Mouse (Mus musculus) monocyte, adult 59 days (primary cell): ENCODE results near the gene Dhx38. TPM values are rescaled to one million over a fixed set of nuclear protein-coding genes. Genes with fewer than 3 reads are reported as not detected.

Source experiments
- total RNA-seq, 2 experiments: library from RNA; stranded (reverse); gene quantifications; one replicate each; pipeline ENCODE4 v1.2.4; 2023

Dhx38 gene
- 10 to 100 TPM; 80.0 to 88.3 TPM for total RNA-seq

DNA sequence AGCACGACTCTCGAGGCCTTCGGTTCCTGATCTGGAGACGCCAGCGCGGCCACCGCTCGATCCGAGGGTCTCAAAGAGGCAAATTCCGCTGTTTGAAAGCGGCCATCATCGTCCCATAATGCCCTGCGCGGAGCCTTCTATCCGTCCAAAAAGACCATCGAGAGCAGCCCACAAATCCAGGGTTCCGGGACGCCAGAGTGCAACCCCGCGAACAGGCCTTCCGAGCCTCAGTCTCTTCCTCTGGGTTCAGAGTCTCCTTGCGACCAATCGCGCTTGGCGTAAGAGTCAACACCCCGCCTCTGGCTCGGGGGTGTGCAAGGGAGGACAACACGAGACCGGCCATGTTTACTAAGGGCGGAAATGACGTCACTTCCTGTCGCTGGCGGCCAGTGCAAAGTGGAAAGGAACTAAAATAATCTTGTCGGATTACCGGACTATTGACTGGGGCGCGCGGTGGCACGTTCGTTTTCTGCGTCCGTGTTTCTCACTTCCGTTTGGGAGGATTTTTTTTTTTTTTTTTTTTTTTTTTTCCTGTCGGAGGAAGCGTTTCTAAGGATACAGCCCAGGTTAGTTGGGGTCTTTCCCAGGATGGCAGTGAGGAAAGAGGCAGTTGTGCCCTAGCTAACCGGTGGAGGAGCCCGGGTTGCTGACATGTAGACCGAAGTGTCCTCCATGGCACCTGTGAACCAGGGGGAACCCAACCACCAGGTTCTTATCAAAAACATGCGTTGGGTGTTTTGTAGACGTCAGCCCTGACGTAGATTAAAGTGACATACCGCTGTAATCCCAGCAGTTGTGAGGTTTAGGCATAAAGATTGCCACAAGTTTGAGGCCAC is at the start of gene Dhx38, which contains the start of gene Txnl4b:
Dhx38 (minus strand) TSS at position 364 of the 836 bp plus-strand sequence.
Txnl4b (plus strand) TSS at position 395 of the 836 bp plus-strand sequence.

DNA sequence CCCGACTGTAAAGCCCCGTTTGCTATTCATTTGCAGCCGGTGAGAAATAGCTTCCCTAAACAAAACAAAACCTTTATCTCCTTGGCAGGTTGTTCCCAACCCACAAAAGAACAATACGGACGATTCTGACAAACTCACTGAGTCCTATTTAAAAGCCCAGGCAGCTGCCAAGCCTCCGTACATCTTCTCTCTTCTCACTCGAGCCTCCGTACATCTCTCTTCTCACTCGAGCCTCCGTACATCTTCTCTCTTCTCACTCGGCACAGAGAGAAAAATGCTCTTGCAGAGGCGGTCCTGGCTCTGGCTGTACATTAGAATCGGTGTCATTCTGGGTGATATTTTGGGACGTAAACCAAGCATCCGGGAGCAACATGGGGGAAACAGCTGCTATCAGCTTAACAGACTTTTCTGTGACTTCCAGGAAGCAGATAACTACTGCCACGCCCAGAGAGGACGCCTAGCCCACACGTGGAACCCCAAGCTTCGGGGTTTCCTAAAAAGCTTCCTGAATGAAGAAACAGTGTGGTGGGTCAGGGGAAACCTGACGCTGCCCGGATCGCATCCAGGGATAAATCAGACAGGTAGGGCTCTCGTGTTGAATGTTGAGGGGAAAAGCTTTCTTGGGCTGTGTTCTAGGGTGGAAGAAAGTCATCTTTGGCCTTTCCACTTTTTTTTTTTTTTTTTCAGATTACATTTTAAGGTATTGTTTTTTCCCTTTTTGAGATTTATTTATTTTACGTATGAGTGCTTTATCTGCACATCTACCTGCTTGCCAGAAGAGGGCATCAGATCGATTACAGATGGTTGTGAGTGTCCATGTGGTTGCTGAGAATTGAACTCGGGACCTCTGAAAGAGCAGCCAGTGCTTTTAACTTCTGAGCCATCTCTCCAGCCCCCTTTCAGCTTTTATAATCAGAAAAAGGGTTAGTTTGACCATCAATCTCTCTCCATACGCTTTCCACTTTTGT is 48.9 kb upstream of the Dhx38 start, which contains the start of gene Pkd1l3:
Pkd1l3 (plus strand) TSS at position 275 of the 968 bp plus-strand sequence.

DNA sequence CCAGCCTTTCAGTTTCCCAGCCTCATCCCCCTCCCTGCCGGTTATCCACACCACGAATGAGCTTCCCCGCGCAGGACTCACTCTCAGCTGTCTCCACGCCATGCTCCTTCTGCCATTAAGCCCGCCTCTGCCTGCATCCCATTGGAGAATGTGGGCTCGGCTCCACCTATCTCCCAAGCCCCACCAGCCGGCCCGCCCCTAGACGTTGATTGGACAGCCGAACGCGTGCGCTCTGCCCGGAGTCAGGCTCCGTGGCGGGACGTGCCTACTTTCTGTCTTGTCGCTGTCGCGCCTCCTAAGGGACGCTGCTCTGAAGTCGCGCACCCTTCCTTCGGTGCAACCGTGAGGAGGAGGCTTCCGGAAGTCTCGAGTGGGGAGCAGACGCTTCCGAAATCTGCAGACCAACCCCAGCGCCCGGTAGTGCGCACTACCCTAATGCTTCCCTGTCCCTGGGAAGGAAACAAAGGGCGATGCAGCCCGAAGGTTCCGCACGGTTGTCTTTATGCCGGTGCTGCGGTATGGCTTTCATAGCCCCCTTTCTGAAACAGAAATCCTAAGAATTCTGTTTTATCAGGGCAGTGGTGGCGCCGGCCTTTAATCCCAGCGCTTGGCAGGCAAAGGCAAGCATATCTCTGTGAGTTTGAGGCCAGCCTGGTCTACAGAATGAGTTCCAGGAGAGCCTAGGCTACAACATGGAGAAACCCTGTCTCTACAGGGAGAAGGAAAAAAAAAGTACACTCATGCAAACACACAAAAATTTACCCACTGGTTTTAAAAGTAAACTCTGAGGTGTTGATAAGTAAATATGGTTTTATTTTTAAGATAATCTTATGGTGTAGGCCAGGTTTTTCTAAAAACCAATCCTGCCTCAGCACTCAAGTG is 42.9 kb upstream of the Dhx38 start, which contains the start of gene Dhodh:
Dhodh (minus strand) TSS at position 403 of the 882 bp plus-strand sequence.

DNA sequence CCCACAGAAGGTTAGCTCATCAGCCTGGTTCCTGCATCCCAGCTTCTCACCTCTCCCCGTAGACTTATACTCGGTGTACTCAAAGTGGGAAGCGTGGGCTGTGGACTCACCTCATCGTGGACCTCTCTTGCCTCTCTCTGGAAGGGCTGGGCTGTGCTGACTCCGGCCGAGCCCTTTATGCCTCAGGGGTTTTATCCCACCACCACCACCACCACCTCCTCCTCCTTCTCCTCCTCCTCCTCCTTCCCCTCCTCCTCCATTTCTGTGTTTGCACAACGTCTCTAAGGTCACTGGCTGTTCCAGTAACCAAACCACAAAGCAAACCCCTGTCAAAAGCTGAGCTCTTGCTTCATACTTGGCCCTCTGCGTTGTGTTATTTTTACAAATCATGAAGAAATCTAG is 13.2 kb upstream of the Dhx38 start, which contains the start of gene Hp:
Hp (minus strand) TSS at position 273 of the 402 bp plus-strand sequence.

Other genes with a start within 250 kb of the Dhx38 start
- not detected for gene Pmfbp1, start 71.8 kb downstream of the Dhx38 start, total RNA-seq
- gene Txnl4b, start within 50 bp of the Dhx38 start, total RNA-seq: 1 to 10 TPM; 6.2 to 8.4 TPM
- gene Hp, start 13.3 kb upstream of the Dhx38 start, total RNA-seq: 100 to 1,000 TPM; 284 to 372 TPM
- gene Dhodh, start 42.8 kb upstream of the Dhx38 start, total RNA-seq: 10 to 100 TPM; 10.2 to 10.9 TPM
- gene Pkd1l3, start 48.7 kb upstream of the Dhx38 start, total RNA-seq: not detected
- gene Ist1, start 127.4 kb upstream of the Dhx38 start, total RNA-seq: 100 to 1,000 TPM; 128 to 136 TPM
- 10 to 100 TPM; 10.1 TPM for gene Zfp821, start 139.7 kb upstream of the Dhx38 start, total RNA-seq
- gene Atxn1l, start 171.9 kb upstream of the Dhx38 start, total RNA-seq: 10 to 100 TPM; 29.5 to 36.0 TPM
- gene Ap1g1, start 212.7 kb upstream of the Dhx38 start, total RNA-seq: 10 to 100 TPM; 63.7 to 75.7 TPM